Mouse (Mus musculus) stomach, embryonic 16.5 days (tissue): ENCODE measurements around the gene Cdh16. TPM values are rescaled to one million over a fixed set of nuclear protein-coding genes. Genes with fewer than 3 reads are reported as not detected.

Experiments used
- ATAC-seq: fragments of 200-750 bp; cut with Nextera tagmentation; 2 replicates; pipeline ENCODE4 v1.8.0; 2017; ENCODE audit warnings: moderate number of reproducible peaks, moderate TSS enrichment; ENCODE audit not compliant: insufficient read depth, low FRiP score
- H3K27ac ChIP-seq: fragments of 300-500 bp; sonication (generic); 2 replicates; pipeline ENCODE4 v1.5.1; 2014; ENCODE audit warnings: low read length
- H3K27me3 ChIP-seq: fragments of 300-500 bp; sonication (generic); 2 replicates; pipeline ENCODE4 v1.6.1; 2014; ENCODE audit warnings: low read length, control low read depth, mixed read lengths; ENCODE audit not compliant: control insufficient read depth, insufficient read depth
- H3K36me3 ChIP-seq: fragments of 300-500 bp; sonication (generic); 2 replicates; pipeline ENCODE4 v1.6.1; 2014; ENCODE audit warnings: low read length; ENCODE audit not compliant: control insufficient read depth, insufficient read depth
- H3K4me1 ChIP-seq: fragments of 300-500 bp; sonication (generic); 2 replicates; pipeline ENCODE4 v1.6.1; 2014; ENCODE audit warnings: low read length, control low read depth, mixed read lengths; ENCODE audit not compliant: control insufficient read depth, insufficient read depth
- H3K4me2 ChIP-seq: fragments of 300-500 bp; sonication (generic); 2 replicates; pipeline ENCODE4 v1.6.1; 2014; ENCODE audit warnings: low read depth, low read length, mixed read lengths
- H3K4me3 ChIP-seq: fragments of 300-500 bp; sonication (generic); replicated peaks from 2 replicates; pipeline ENCODE4 v1.5.1; 2014; ENCODE audit warnings: mild to moderate bottlenecking, low read length
- H3K9ac ChIP-seq: fragments of 300-500 bp; sonication (generic); 2 replicates; pipeline ENCODE4 v1.6.1; 2014; ENCODE audit warnings: low read length
- H3K9me3 ChIP-seq: fragments of 300-500 bp; sonication (generic); replicated peaks from 2 replicates; pipeline ENCODE4 v1.6.1; 2016; ENCODE audit warnings: low read length, control low read depth; ENCODE audit not compliant: control insufficient read depth
- WGBS: fragments of 180-500 bp; shearing (Covaris S2); extraction: QIAGEN DNeasy Blood & Tissue Kit; methylation state at CpG from one replicate; pipeline ENCODE4 v1.1.7; 2014; 5-methylcytosine and 5-hydroxymethylcytosine counted together
- polyA plus RNA-seq: library from polyadenylated mRNA; unstranded; fragments of >200 nt; fragmentation: Nextera tagmentation; extraction: Ambion mirVana; gene quantifications from 2 replicates; pipeline ENCODE4 v1.2.1, GENCODE M21; 2015

Cdh16 gene
- polyA plus RNA-seq, 1 experiment from 2014 or later: 2.0 TPM

DNA sequence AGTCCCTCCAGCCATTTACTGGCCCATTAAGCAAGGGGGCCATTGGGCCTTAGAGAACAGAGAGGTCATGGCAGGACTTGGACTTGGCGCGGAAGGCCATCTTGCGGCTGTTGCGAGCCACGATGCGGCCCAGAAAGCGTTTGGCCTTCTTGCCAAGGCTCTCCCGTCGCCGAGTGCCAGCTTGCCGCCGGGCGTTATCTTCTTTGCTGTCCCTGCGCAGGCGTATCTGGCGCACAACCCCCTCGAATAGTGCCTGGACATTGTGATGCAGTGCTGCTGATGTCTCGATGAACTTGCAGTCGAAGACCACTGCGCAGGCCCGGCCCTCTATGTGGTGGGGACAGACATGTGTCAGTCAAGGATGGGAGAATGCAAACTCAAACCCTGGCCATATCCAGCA lies 4.2 kb upstream of the Cdh16 start:
- WGBS: 94% methylated on average over 21 of the region's 21 CpGs
- Histone ChIP-seq H3K4me2 (no peak overlapping the region), H3K4me3 (no peak overlapping the region), H3K9ac (no peak overlapping the region), H3K4me1 (peaks cover 13% of the 10 kb centered on the region; the same call in 1 of the 2 replicates), H3K27me3 (peaks cover 8% of the 10 kb centered on the region; the same call in 1 of the 2 replicates), H3K9me3 (no peaks in the 10 kb centered on the region), H3K36me3 (no peaks in the 10 kb centered on the region), H3K27ac (no peak overlapping the region)
- no peak for ATAC-seq

DNA sequence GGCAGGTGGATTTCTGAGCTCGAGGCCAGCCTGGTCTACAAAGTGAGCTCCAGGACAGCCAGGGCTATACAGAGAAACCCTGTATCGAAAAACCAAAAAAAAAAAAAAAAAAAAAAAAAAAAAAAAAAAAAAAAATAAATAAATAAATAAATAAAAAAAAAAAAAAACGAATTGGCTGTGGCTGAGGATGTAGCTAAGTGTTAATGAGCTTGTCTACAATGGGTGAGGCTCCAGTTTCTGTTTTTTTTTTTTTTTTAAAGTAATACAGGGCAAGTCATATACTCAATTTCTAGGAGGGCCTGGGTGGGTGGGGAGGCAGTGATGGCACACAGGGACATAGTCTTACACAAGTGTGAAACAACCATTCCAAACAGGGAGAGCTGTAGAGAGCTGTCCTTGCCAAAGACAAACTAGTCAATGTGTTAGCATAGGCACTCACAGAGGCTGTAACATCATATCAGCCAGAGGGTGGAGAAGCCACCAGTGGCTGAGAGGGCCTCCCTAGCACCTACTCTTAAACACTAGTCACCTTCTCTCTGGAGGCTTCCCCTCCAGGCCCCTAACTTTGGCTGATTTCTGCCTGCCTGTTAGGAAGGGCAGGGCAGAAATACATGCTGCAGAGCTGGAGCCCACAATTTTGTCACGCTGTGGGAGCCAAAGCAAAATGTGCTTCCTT lies 3.0 kb upstream of the Cdh16 start:
- H3K27ac ChIP-seq: no peak overlapping the region
- 73% methylated on average over 4 of the region's 4 CpGs for WGBS
- ATAC-seq: no peak

DNA sequence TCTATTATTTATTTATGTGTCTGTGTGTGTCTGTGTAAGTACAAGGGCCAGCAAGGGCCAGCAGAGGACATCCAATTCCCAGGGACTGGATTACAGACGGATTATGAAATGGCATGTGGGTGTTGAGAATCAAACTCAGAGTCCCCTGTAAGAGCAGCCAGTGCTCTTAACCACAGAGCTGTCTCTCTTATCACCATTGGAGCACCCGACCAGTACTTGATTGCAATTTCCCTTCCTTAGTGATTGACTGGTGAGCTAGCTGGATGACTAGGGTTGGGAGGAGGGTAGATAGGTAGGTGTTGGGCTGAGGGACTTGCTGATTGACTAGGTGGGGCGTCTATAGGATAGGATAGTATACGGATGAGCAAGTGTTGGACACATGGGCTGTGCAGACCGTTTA lies 3.4 kb downstream of the Cdh16 start:
- no peak for ATAC-seq
- no peak overlapping the region for H3K9ac ChIP-seq
- no peak overlapping the region for H3K4me2 ChIP-seq
- 69% methylated on average over 5 of the region's 5 CpGs for WGBS
- no peaks in the 10 kb centered on the region for H3K4me1 ChIP-seq
- no peak overlapping the region for H3K27ac ChIP-seq
- H3K36me3 ChIP-seq: no peaks in the 10 kb centered on the region
- no peaks in the 10 kb centered on the region for H3K27me3 ChIP-seq
- H3K4me3 ChIP-seq: no peak overlapping the region
- no peaks in the 10 kb centered on the region for H3K9me3 ChIP-seq

More for the DNA sequence above, 3.0 kb upstream of the Cdh16 start:
- no peak overlapping the region for H3K4me2 ChIP-seq
- no peaks in the 10 kb centered on the region for H3K9me3 ChIP-seq
- no peak overlapping the region for H3K4me3 ChIP-seq
- peaks cover 10% of the 10 kb centered on the region; the same call in 1 of the 2 replicates for H3K4me1 ChIP-seq
- no peaks in the 10 kb centered on the region for H3K36me3 ChIP-seq
- no peak overlapping the region for H3K9ac ChIP-seq
- H3K27me3 ChIP-seq: peaks cover 8% of the 10 kb centered on the region; the same call in 1 of the 2 replicates

GRCm38 (mm10) chr8:104613119-104613518 lies 11.1 kb downstream of the Cdh16 start:
- H3K36me3 ChIP-seq: no peaks in the 10 kb centered on the region
- no peak overlapping the region for H3K4me3 ChIP-seq
- H3K4me1 ChIP-seq: no peaks in the 10 kb centered on the region
- H3K9ac ChIP-seq: no peak overlapping the region
- 66% methylated on average over 4 of the region's 4 CpGs for WGBS
- no peak overlapping the region for H3K4me2 ChIP-seq
- H3K9me3 ChIP-seq: no peaks in the 10 kb centered on the region
- H3K27me3 ChIP-seq: no peaks in the 10 kb centered on the region
- H3K27ac ChIP-seq: no peak overlapping the region
- no peak for ATAC-seq

- H3K36me3 ChIP-seq: no peaks in the 10 kb centered on the region
- 32% methylated on average over 4 of the region's 4 CpGs for WGBS
- no peak overlapping the region for H3K4me2 ChIP-seq
- H3K27ac ChIP-seq: peak overlapping the region; percentile 23; the same call in 1 of the 2 replicates
- no peaks in the 10 kb centered on the region for H3K4me1 ChIP-seq
- no peaks in the 10 kb centered on the region for H3K27me3 ChIP-seq
- no peaks in the 10 kb centered on the region for H3K9me3 ChIP-seq
- ATAC-seq: peak; percentile 41; the same call in 1 of the 2 replicates
- H3K4me3 ChIP-seq: no peak overlapping the region
- no peak overlapping the region for H3K9ac ChIP-seq
Measured at GRCm38 (mm10) chr8:104611613-104612012, 12.6 kb downstream of the Cdh16 start.

- no peaks in the 10 kb centered on the region for H3K9me3 ChIP-seq
- no peak overlapping the region for H3K9ac ChIP-seq
- H3K4me3 ChIP-seq: no peak overlapping the region
- H3K36me3 ChIP-seq: no peaks in the 10 kb centered on the region
- H3K4me2 ChIP-seq: no peak overlapping the region
- no peak for ATAC-seq
- H3K27ac ChIP-seq: no peak overlapping the region
- WGBS: 66% methylated on average over 12 of the region's 12 CpGs
- H3K4me1 ChIP-seq: no peaks in the 10 kb centered on the region
- no peaks in the 10 kb centered on the region for H3K27me3 ChIP-seq
Measured at GRCm38 (mm10) chr8:104610185-104610766, 13.9 kb downstream of the Cdh16 start.

DNA sequence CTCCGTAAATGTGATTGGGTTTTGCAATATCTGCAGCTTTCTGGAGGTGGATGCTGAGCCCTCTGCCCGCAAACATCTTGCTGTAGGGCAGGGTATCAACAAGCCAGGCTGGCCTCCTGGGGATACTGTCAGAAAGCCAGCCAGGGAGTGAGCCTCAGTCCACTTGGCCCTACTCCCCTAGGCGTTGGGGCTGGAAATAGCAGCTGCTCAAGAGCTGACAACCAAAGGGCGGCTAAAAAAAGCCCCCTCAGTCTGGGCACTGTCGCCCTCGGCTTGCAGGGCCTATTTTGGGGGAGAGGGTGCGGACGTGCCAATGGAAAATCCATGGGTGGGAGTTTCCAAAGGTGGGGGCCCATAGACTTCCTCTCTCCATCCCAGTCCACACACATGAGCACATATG lies 15.0 kb downstream of the Cdh16 start:
- ATAC-seq: no peak
- Histone ChIP-seq H3K4me2 (no peak overlapping the region), H3K27ac (no peak overlapping the region), H3K27me3 (no peaks in the 10 kb centered on the region), H3K9me3 (no peaks in the 10 kb centered on the region), H3K4me1 (no peaks in the 10 kb centered on the region), H3K4me3 (no peak overlapping the region), H3K36me3 (no peaks in the 10 kb centered on the region), H3K9ac (no peak overlapping the region)
- WGBS: 71% methylated on average over 8 of the region's 8 CpGs

- no peaks in the 10 kb centered on the region for H3K9me3 ChIP-seq
- H3K27me3 ChIP-seq: no peaks in the 10 kb centered on the region
- 82% methylated on average over 2 of the region's 2 CpGs for WGBS
- H3K36me3 ChIP-seq: no peaks in the 10 kb centered on the region
- H3K4me1 ChIP-seq: no peaks in the 10 kb centered on the region
- H3K9ac ChIP-seq: no peak overlapping the region
- no peak overlapping the region for H3K4me3 ChIP-seq
- no peak for ATAC-seq
- H3K4me2 ChIP-seq: no peak overlapping the region
- H3K27ac ChIP-seq: no peak overlapping the region
Measured at GRCm38 (mm10) chr8:104607944-104608343, 16.3 kb downstream of the Cdh16 start.

DNA sequence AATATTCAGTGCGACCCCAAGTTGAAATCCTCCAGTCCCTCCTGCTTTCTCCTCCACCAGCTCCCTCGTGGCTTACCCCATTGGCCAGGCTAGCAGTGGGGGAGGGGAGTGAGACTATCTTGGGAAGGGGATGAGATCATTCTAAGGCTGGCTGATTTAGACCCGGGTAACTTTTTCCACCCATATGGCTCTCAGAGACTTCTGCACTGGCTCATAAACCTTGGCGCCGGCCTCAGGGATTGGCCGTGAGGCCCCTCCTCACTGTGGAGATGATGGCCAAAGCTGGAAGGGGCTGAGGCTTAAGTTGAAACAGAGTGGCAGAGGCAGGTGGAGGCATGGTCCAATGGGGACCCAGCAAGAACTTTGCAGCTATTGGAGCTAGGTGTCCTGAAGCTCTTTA lies 17.9 kb downstream of the Cdh16 start:
- Histone ChIP-seq H3K9ac (no peak overlapping the region), H3K4me3 (no peak overlapping the region), H3K36me3 (no peaks in the 10 kb centered on the region), H3K27ac (peak overlapping the region; percentile 19; the same call in 1 of the 2 replicates), H3K27me3 (no peaks in the 10 kb centered on the region), H3K9me3 (no peaks in the 10 kb centered on the region), H3K4me1 (peaks cover 4% of the 10 kb centered on the region), H3K4me2 (no peak overlapping the region)
- peak; percentile 50; the same call in 1 of the 2 replicates for ATAC-seq
- WGBS: 38% methylated on average over 6 of the region's 6 CpGs
